Mouse (Mus musculus): ENCODE results near the gene Fosl1. TPM values are rescaled to one million over a fixed set of nuclear protein-coding genes. Genes with fewer than 3 reads are reported as not detected.
"Not testable (repeated sequence)": the region's sequence is repeated elsewhere in the genome, so short reads cannot be mapped to it uniquely, and the experiment has no call there.

Fosl1 gene
- polyA plus RNA-seq (2015; fragmentation: Nextera tagmentation; extraction: Ambion mirVana) = not detected in 2 replicates

DNA sequence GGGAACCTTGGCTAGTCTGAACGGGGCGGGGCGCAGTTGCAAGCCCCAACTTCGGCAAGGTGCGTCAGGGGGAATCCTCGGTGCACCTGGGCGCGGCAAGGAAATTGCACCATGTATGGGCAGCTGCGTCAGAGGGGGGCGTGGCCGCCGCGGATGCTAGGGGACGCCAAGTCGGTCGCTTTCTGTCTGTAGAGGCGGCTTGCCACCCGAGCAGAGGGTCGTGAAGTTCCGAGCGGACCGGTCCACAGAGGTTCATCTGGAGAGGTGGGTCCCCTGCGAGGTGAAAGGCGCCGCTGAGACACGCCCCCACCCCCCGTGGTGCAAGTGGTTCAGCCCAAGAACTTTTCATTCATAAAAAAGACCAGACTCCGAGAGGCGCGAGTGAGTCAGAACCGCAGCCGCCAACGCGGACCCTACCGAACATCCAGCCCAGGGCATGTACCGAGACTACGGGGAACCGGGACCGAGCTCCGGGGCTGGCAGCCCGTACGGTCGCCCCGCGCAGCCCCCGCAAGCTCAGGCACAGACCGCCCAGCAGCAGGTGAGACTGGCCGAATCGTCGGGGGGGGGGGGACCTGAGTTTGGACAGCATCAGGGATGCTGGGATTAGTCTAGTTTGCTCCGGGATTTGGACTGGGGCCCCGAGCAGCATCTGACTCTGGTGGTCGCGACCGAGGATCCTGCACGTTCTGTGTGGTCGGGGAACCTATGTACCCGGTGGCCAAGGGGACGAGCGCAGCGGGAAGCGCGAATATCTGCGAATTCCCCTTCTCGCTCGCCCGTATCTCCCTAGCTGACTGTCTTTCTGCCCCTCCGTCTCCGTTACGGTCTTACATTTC is at the start of gene Fosl1:
Fosl1 (plus strand) TSS at position 33 of the 839 bp plus-strand sequence.
- under 1% methylated on average over 70 of the region's 70 CpGs for WGBS
- Histone ChIP-seq H3K4me3 (replicated peaks) (peak within 1 kb of the TSS; percentile 58), H3K36me3 (no peaks in the 10 kb centered on the region), H3K27me3 (peaks cover 58% of the 10 kb centered on the region), H3K9me3 (replicated peaks) (no peaks in the 10 kb centered on the region), H3K4me2 (replicated peaks) (peak within 1 kb of the TSS; percentile 98), H3K4me1 (peaks cover 19% of the 10 kb centered on the region), H3K27ac (replicated peaks) (no peak within 1 kb of the TSS), H3K9ac (peak within 1 kb of the TSS; percentile 21)
- ATAC-seq (ENCODE audit: insufficient number of reproducible peaks, low FRiP score, low TSS enrichment, low read depth) = peak; percentile 24; the same call in 1 of the 2 replicates

DNA sequence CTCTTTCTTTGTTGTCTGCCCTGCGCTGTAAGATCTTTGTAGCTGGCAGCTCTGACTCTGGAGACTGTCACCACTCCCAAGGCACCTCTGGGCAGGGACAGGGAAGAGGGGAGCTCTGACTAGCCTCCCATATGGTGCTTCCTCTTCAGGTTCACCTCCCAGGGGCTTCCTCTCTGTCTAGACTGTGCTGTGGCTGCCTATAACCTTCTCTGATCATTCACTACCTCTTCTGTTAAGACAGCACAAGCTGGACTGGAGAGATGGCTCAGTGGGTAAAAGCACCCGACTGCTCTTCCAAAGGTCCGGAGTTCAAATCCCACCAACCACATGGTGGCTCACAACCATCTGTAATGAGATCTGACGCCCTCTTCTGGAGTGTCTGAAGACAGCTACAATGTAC is 46.3 kb upstream of the Fosl1 start:
- not testable (repeated sequence) for H3K27me3 ChIP-seq; ATAC-seq (ENCODE audit: insufficient number of reproducible peaks, low FRiP score, low TSS enrichment, low read depth); H3K36me3 ChIP-seq; H3K9ac ChIP-seq; H3K4me1 ChIP-seq; H3K9me3 ChIP-seq (replicated peaks); H3K4me3 ChIP-seq (replicated peaks); H3K4me2 ChIP-seq (replicated peaks); H3K27ac ChIP-seq (replicated peaks)
- 62% methylated on average over 4 of the region's 4 CpGs for WGBS

DNA sequence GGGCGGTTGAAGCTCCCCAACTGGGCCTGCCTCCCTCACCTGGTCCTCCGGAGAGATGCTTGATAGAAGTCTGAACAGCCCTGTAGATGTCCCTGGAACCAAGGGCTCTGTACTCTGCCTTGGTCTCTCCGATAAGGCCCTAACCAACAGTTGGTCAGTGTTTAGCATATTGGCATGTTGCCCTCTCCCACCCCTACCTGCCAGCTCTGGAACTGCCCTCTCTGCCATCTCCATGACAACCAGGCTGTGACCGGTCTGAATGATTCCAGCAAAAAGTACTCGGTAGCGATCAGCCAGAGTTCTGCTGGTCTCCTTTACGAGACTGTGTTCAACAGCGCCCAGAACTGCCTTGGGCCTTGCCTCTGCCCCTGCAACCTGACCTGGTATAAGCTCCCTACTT is 45.1 kb upstream of the Fosl1 start, which contains the start of gene Tsga10ip:
Tsga10ip (minus strand) TSS at position 234 of the 400 bp plus-strand sequence.
- WGBS = 77% methylated on average over 8 of the region's 8 CpGs
- Histone ChIP-seq H3K9ac (no peak within 1 kb of the TSS), H3K27ac (replicated peaks) (no peak within 1 kb of the TSS), H3K4me3 (replicated peaks) (no peak within 1 kb of the TSS), H3K27me3 (no peaks in the 10 kb centered on the region), H3K36me3 (no peaks in the 10 kb centered on the region), H3K4me2 (replicated peaks) (no peak within 1 kb of the TSS), H3K9me3 (replicated peaks) (no peaks in the 10 kb centered on the region), H3K4me1 (peaks cover 4% of the 10 kb centered on the region; the same call in 1 of the 2 replicates)
- ATAC-seq (ENCODE audit: insufficient number of reproducible peaks, low FRiP score, low TSS enrichment, low read depth) = no peak

DNA sequence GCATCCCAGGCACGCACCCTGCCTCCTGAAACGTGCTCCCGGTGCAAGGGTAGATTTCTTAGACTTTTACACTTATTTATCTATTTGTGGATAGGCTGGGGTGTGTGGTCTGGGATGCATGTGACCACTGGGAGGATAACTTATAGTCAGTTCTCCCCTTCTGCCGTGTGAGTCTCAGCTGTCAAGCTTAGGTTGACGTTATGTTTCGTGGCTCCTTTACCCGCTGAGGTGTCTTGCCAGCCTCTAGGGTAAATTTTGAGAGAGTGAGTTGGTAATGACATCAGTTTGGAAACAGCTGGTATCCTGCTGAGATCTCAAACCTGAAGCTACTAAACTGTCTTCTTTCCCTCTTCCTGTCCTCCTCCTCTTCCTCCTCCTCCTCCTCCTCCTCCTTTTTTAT is 41.4 kb upstream of the Fosl1 start:
- no peaks in the 10 kb centered on the region for H3K9me3 ChIP-seq (replicated peaks)
- H3K27ac ChIP-seq (replicated peaks) = peak overlapping the region; percentile 76
- H3K27me3 ChIP-seq = no peaks in the 10 kb centered on the region
- peaks cover 23% of the 10 kb centered on the region for H3K4me1 ChIP-seq
- H3K4me2 ChIP-seq (replicated peaks) = peak overlapping the region; percentile 49
- no peaks in the 10 kb centered on the region for H3K36me3 ChIP-seq
- ATAC-seq (ENCODE audit: insufficient number of reproducible peaks, low FRiP score, low TSS enrichment, low read depth) = no peak
- H3K4me3 ChIP-seq (replicated peaks) = peak overlapping the region; percentile 67
- peak overlapping the region; percentile 29 for H3K9ac ChIP-seq
- WGBS = 29% methylated on average over 7 of the region's 7 CpGs

DNA sequence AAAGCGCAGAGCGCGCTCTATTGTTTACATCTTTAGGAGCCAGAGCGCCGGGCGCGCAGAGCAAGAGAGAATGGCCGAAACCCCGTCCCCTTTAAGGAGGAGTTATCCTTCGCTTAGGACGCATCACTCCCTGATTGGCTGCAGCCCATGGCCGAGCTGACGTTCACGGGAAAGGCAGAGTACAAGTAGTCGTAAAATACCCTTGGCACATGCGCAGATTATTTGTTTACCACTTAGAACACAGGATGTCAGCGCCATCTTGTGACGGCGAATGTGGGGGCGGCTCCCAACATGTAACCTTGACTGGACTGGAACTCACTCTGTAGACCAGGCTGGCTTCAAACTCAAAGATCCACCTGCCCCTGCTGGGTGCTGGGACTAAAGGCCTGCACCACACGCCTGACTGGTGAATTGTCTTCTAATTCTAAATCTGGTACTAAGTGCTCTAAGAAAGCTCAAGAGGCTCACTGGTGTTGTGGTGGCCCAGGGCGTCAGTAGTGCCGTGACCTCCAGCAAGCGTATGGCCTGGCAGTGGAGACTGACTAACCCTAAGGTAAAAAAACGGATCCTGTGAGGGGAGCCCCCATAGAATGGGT is 40.7 kb upstream of the Fosl1 start:
- Histone ChIP-seq H3K9ac (peak overlapping the region; percentile 77), H3K4me1 (peaks cover 23% of the 10 kb centered on the region), H3K27ac (replicated peaks) (peak overlapping the region; percentile 95), H3K4me2 (replicated peaks) (peak overlapping the region; percentile 67), H3K4me3 (replicated peaks) (peak overlapping the region; percentile 67)
- 18% methylated on average over 25 of the region's 25 CpGs for WGBS
- peak; percentile 74 for ATAC-seq (ENCODE audit: insufficient number of reproducible peaks, low FRiP score, low TSS enrichment, low read depth)
- H3K27me3 ChIP-seq; H3K36me3 ChIP-seq; H3K9me3 ChIP-seq (replicated peaks): not testable (repeated sequence)

DNA sequence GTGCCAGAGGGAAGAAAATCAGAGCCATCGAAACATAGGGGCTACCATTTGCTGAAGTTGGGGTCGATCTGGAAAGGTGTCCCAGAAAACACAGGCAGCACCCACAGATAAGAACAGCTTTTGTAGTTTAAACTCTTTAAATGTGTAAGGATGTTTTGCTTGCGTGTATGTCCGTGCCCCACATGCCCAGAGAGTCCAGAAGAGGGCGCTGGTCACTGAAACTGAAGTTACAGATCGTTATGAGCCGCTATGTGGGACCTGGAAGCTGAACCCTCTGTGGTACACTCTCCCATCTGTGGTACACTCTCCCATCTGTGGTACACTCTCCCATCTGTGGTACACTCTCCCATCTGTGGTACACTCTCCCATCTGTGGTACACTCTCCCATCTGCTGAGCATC is 40.2 kb upstream of the Fosl1 start:
- Histone ChIP-seq H3K4me1 (peaks cover 23% of the 10 kb centered on the region), H3K36me3 (no peaks in the 10 kb centered on the region), H3K9ac (peak overlapping the region; percentile 77), H3K27me3 (no peaks in the 10 kb centered on the region), H3K9me3 (replicated peaks) (no peaks in the 10 kb centered on the region), H3K4me2 (replicated peaks) (peak overlapping the region; percentile 67), H3K27ac (replicated peaks) (peak overlapping the region; percentile 95), H3K4me3 (replicated peaks) (peak overlapping the region; percentile 67)
- ATAC-seq (ENCODE audit: insufficient number of reproducible peaks, low FRiP score, low TSS enrichment, low read depth) = peak; percentile 50; the same call in 1 of the 2 replicates
- 17% methylated on average over 7 of the region's 7 CpGs for WGBS

DNA sequence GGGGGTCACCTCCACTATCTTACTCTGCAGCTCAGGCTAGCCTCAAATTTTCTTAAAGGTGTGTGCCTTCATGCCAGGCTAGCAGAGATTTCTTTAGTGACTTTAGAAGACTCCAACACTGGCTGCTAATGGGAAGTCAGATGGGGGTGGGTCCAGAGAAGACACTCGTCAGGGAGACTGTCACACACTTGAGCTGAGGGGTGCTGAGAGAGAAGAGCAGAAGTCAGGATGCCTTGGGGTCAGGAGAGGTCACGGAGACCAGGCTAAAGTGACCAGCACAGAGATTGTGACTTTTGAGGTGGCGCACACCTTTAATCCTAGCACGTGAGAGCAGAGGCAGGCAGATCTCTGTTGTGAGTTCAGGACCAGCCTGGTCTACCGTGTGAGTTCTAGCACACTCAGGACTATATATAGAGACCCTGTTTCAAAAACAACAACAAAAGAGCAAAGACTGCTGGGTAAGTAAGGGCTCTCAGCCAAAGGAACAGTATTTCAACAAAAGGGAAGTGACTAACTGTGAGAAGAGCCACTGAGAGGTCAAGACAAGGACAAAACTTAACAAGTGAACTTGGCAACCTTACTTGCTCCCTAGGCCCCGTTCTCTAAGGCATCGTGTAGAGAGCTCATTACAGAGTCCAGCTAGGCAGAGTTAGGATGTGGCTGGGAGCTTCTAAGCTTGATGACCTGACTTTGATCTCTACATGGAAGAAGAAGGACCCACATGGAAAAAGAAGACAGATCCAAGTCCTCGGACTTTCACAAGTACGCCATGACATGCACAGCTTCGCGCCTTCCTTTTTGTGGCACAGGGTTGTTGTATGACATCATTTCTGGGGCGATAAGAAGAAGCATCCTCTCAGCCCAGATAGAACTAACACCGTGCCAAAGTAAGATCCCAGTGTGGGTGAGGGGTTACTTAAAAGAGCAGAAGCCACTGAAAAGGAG is 39.0 kb upstream of the Fosl1 start:
- Histone ChIP-seq H3K9ac (no peak overlapping the region), H3K4me2 (replicated peaks) (no peak overlapping the region), H3K4me3 (replicated peaks) (no peak overlapping the region; the same call in 1 of the 2 replicates), H3K4me1 (peaks cover 23% of the 10 kb centered on the region), H3K36me3 (no peaks in the 10 kb centered on the region), H3K9me3 (replicated peaks) (no peaks in the 10 kb centered on the region), H3K27me3 (no peaks in the 10 kb centered on the region), H3K27ac (replicated peaks) (no peak overlapping the region; the same call in 1 of the 2 replicates)
- no peak for ATAC-seq (ENCODE audit: insufficient number of reproducible peaks, low FRiP score, low TSS enrichment, low read depth)
- 88% methylated on average over 13 of the region's 13 CpGs for WGBS

DNA sequence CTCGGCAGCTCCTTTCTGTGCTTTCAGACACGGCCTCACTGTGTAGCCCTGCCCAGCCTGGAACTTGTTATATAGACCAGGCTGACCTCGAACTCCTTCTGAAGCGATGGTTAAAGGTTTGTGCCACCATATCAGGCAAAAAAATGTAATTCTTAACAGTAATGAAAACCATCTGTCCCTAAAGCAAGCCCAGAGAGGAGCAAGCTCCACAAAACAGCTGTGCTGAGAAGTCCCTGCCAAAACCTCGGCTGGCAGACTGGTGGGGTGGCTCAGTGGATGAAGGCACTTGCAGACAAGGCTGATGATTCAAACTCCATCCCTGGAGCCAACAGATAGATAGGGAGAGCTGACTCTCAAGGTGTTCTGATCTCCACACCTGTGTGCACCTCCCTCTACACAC is 38.3 kb upstream of the Fosl1 start:
- Histone ChIP-seq H3K4me3 (replicated peaks) (no peak overlapping the region), H3K4me2 (replicated peaks) (no peak overlapping the region), H3K27me3 (no peaks in the 10 kb centered on the region), H3K27ac (replicated peaks) (no peak overlapping the region), H3K9me3 (replicated peaks) (no peaks in the 10 kb centered on the region), H3K36me3 (no peaks in the 10 kb centered on the region), H3K4me1 (peaks cover 23% of the 10 kb centered on the region), H3K9ac (no peak overlapping the region)
- 37% methylated on average over 5 of the region's 5 CpGs for WGBS
- no peak for ATAC-seq (ENCODE audit: insufficient number of reproducible peaks, low FRiP score, low TSS enrichment, low read depth)

DNA sequence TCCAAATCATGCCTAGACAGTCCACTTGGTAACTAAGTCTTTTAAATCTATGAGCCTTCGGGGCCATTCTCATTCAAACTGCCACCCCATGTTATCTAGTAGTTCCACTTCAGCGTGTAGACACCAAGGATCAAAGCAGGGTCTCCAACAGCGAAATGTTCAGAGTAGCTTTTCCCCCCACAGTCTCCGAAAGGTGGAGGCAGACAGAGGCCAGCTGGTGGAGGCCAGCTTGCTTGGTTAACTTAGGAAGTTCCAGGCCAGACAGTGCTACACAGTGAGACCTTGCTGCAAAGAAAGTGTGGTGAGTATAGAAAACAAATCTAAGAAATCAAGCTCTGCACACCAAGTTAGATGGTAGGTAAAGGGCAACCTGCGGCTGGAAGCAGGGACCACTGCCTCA is 36.7 kb upstream of the Fosl1 start:
- WGBS = 85% methylated on average over 5 of the region's 5 CpGs
- ATAC-seq (ENCODE audit: insufficient number of reproducible peaks, low FRiP score, low TSS enrichment, low read depth) = no peak
- Histone ChIP-seq H3K4me1 (peaks cover 23% of the 10 kb centered on the region), H3K27me3 (no peaks in the 10 kb centered on the region), H3K27ac (replicated peaks) (no peak overlapping the region), H3K4me3 (replicated peaks) (no peak overlapping the region), H3K9ac (no peak overlapping the region), H3K4me2 (replicated peaks) (no peak overlapping the region), H3K9me3 (replicated peaks) (no peaks in the 10 kb centered on the region), H3K36me3 (no peaks in the 10 kb centered on the region)

DNA sequence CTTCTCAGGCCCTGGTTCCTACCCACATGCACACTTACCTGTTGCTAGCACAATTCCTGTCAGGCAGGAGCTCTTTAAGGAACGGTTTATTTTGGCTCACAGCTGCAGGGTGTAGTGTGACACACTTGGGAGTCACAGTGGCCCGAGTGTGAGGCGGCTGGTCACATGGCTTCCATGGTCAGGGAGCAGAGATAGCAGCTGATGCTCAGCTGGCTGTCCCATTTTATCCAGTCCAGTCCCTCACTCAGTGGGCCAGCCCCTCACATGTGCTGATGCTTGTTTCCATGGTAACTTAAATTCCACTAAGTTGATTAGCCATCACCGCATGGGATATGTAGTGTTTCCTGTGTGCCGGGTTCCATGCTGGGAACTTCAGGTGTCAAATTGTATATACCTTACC is 35.4 kb upstream of the Fosl1 start:
- Histone ChIP-seq H3K4me1 (peaks cover 20% of the 10 kb centered on the region), H3K9ac (no peak overlapping the region), H3K27me3 (no peaks in the 10 kb centered on the region), H3K27ac (replicated peaks) (no peak overlapping the region), H3K4me3 (replicated peaks) (no peak overlapping the region), H3K9me3 (replicated peaks) (no peaks in the 10 kb centered on the region), H3K4me2 (replicated peaks) (no peak overlapping the region), H3K36me3 (no peaks in the 10 kb centered on the region)
- no peak for ATAC-seq (ENCODE audit: insufficient number of reproducible peaks, low FRiP score, low TSS enrichment, low read depth)
- WGBS = 45% methylated on average over 5 of the region's 5 CpGs

DNA sequence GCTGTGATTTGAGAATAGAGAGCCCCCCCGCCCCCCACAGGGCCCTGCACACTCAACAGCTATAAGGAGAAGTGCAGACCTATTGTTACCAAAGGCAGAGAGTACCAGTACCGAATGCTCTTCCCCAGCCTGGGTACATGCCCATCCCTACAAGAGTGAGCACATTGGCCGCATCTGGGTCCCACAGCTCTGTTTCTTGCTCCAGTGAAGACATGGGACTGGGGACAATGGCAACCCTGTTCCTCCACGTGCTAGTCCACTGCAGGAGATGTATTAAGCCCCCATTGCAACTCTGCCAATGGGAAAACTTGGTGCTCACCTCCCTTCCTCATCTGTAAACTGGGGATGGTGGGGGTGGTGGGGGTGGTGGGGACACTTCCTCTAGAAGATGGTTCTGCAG is 33.5 kb upstream of the Fosl1 start:
- Histone ChIP-seq H3K9me3 (replicated peaks) (no peaks in the 10 kb centered on the region), H3K36me3 (no peaks in the 10 kb centered on the region; the same call in 1 of the 2 replicates), H3K27me3 (no peaks in the 10 kb centered on the region), H3K27ac (replicated peaks) (no peak overlapping the region), H3K4me3 (replicated peaks) (no peak overlapping the region), H3K9ac (no peak overlapping the region), H3K4me2 (replicated peaks) (no peak overlapping the region), H3K4me1 (peaks cover 5% of the 10 kb centered on the region; the same call in 1 of the 2 replicates)
- no peak for ATAC-seq (ENCODE audit: insufficient number of reproducible peaks, low FRiP score, low TSS enrichment, low read depth)
- 72% methylated on average over 4 of the region's 4 CpGs for WGBS

Measured in embryonic facial prominence, embryonic 15.5 days (tissue).